Mouse (Mus musculus): ENCODE measurements around the gene Avpr2. TPM values are rescaled to one million over a fixed set of nuclear protein-coding genes. Genes with fewer than 3 reads are reported as not detected.
A peak's percentile ranks its signal among the peaks of the same experiment; 100 is the strongest.

Gene Avpr2
- polyA plus RNA-seq, 1 experiment from 2014 or later = 23.3 TPM

- ATAC-seq (replicated peaks; ENCODE audit: low FRiP score, low read depth) = no peak
- H3K9me3 ChIP-seq (replicated peaks; ENCODE audit: low read length) = no peaks in the 10 kb centered on the region
- no peak overlapping the region for H3K9ac ChIP-seq (ENCODE audit: low read depth, low read length)
- peak overlapping the region; percentile 47 for H3K4me2 ChIP-seq (ENCODE audit: low read length)
- TF ChIP-seq CTCF (IDR thresholded peaks at IDR 0.05; ENCODE audit: low read depth) = no peak
- DNase-seq (ENCODE audit: low spot score) = no peak
- H3K36me3 ChIP-seq (ENCODE audit: insufficient read depth, low read length) = no peaks in the 10 kb centered on the region
- H3K4me1 ChIP-seq (replicated peaks; ENCODE audit: insufficient read depth, low read length) = no peaks in the 10 kb centered on the region
- H3K4me3 ChIP-seq (replicated peaks; ENCODE audit: low read depth, low read length) = no peak overlapping the region
- H3K27ac ChIP-seq = no peak overlapping the region; the same call in 1 of the 2 replicates
- no peaks in the 10 kb centered on the region for H3K27me3 ChIP-seq (ENCODE audit: insufficient read depth, low read length)
- 28% methylated on average over 26 of the region's 26 CpGs for WGBS
Measured at GRCm38 (mm10) chrX:73911156-73911555, 19.3 kb downstream of the Avpr2 start.

GRCm38 (mm10) chrX:73911588-73911987 lies 19.7 kb downstream of the Avpr2 start:
- no peak overlapping the region for H3K9ac ChIP-seq (ENCODE audit: low read depth, low read length)
- H3K27ac ChIP-seq = no peak overlapping the region
- 91% methylated on average over 2 of the region's 2 CpGs for WGBS
- H3K36me3 ChIP-seq (ENCODE audit: insufficient read depth, low read length) = no peaks in the 10 kb centered on the region
- H3K4me3 ChIP-seq (replicated peaks; ENCODE audit: low read depth, low read length) = no peak overlapping the region
- H3K4me2 ChIP-seq (ENCODE audit: low read length) = 0 out of 2 replicates have a peak overlapping the region, but pooled peaks have one; percentile 47
- no peaks in the 10 kb centered on the region for H3K27me3 ChIP-seq (ENCODE audit: insufficient read depth, low read length)
- no peak for TF ChIP-seq CTCF (IDR thresholded peaks at IDR 0.05; ENCODE audit: low read depth)
- no peak for DNase-seq (ENCODE audit: low spot score)
- no peaks in the 10 kb centered on the region for H3K4me1 ChIP-seq (replicated peaks; ENCODE audit: insufficient read depth, low read length)
- no peak for ATAC-seq (replicated peaks; ENCODE audit: low FRiP score, low read depth)
- H3K9me3 ChIP-seq (replicated peaks; ENCODE audit: low read length) = no peaks in the 10 kb centered on the region

- DNase-seq (ENCODE audit: low spot score) (peak; percentile 97), ATAC-seq (replicated peaks; ENCODE audit: low FRiP score, low read depth) (peak; percentile 98)
- H3K4me2 ChIP-seq (ENCODE audit: low read length) = peak overlapping the region; percentile 11; the same call in 1 of the 2 replicates
- peak; percentile 65 for TF ChIP-seq CTCF (IDR thresholded peaks at IDR 0.05; ENCODE audit: low read depth)
- WGBS = 35% methylated on average over 31 of the region's 31 CpGs
- H3K4me3 ChIP-seq (replicated peaks; ENCODE audit: low read depth, low read length) = no peak overlapping the region
- no peak overlapping the region for H3K9ac ChIP-seq (ENCODE audit: low read depth, low read length)
- no peaks in the 10 kb centered on the region for H3K36me3 ChIP-seq (ENCODE audit: insufficient read depth, low read length)
- no peaks in the 10 kb centered on the region for H3K9me3 ChIP-seq (replicated peaks; ENCODE audit: low read length)
- H3K27ac ChIP-seq = peak overlapping the region; percentile 70
- H3K27me3 ChIP-seq (ENCODE audit: insufficient read depth, low read length) = no peaks in the 10 kb centered on the region
- H3K4me1 ChIP-seq (replicated peaks; ENCODE audit: insufficient read depth, low read length) = no peaks in the 10 kb centered on the region
Measured at GRCm38 (mm10) chrX:73914827-73915703, 23.2 kb downstream of the Avpr2 start.

GRCm38 (mm10) chrX:73916945-73917344 lies 25.0 kb downstream of the Avpr2 start:
- H3K9ac ChIP-seq (ENCODE audit: low read depth, low read length) = no peak overlapping the region
- no peaks in the 10 kb centered on the region for H3K36me3 ChIP-seq (ENCODE audit: insufficient read depth, low read length)
- DNase-seq (ENCODE audit: low spot score) (no peak), ATAC-seq (replicated peaks; ENCODE audit: low FRiP score, low read depth) (no peak)
- H3K9me3 ChIP-seq (replicated peaks; ENCODE audit: low read length) = no peaks in the 10 kb centered on the region
- no peak overlapping the region for H3K4me3 ChIP-seq (replicated peaks; ENCODE audit: low read depth, low read length)
- no peak for TF ChIP-seq CTCF (IDR thresholded peaks at IDR 0.05; ENCODE audit: low read depth)
- no peaks in the 10 kb centered on the region for H3K27me3 ChIP-seq (ENCODE audit: insufficient read depth, low read length)
- no peak overlapping the region for H3K4me2 ChIP-seq (ENCODE audit: low read length)
- H3K27ac ChIP-seq = no peak overlapping the region
- H3K4me1 ChIP-seq (replicated peaks; ENCODE audit: insufficient read depth, low read length) = no peaks in the 10 kb centered on the region
- 79% methylated on average over 8 of the region's 8 CpGs for WGBS

GRCm38 (mm10) chrX:73918631-73919030 lies 26.7 kb downstream of the Avpr2 start:
- no peak for ATAC-seq (replicated peaks; ENCODE audit: low FRiP score, low read depth)
- Histone ChIP-seq H3K36me3 (ENCODE audit: insufficient read depth, low read length) (no peaks in the 10 kb centered on the region), H3K9me3 (replicated peaks; ENCODE audit: low read length) (no peaks in the 10 kb centered on the region), H3K4me1 (replicated peaks; ENCODE audit: insufficient read depth, low read length) (no peaks in the 10 kb centered on the region), H3K4me2 (ENCODE audit: low read length) (no peak overlapping the region), H3K27ac (no peak overlapping the region), H3K9ac (ENCODE audit: low read depth, low read length) (no peak overlapping the region), H3K4me3 (replicated peaks; ENCODE audit: low read depth, low read length) (no peak overlapping the region), H3K27me3 (ENCODE audit: insufficient read depth, low read length) (no peaks in the 10 kb centered on the region)
- WGBS = 85% methylated on average over 5 of the region's 5 CpGs
- no peak for TF ChIP-seq CTCF (IDR thresholded peaks at IDR 0.05; ENCODE audit: low read depth)
- no peak for DNase-seq (ENCODE audit: low spot score)

DNA sequence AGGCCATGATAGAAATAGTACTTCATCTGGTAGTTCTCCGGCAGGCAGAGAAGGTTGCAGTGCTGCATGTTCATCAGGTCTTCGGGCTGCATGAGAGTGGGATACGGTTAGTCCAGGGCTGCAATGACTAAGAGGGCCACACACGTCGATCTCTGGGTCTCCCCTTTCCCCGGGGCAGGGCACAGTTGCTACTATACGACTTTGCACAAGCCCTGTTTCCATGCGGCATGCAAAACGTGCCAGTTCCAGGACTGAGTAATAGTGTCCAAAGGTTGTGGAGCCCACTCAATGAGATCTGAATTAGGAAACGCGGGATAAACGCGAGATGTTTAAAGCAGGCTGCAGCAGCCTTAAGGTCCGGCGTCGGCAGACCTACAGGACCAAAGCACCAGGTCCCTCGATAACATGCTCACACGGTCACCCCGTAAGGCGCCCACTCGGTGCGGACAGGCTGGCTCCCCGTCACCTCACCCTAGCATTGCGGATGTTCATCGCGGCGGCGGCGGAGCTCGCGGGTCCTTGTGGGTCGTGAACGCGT lies 29.5 kb downstream of the Avpr2 start:
- Histone ChIP-seq H3K9me3 (replicated peaks; ENCODE audit: low read length) (no peaks in the 10 kb centered on the region), H3K4me2 (ENCODE audit: low read length) (peak overlapping the region; percentile 63), H3K36me3 (ENCODE audit: insufficient read depth, low read length) (no peaks in the 10 kb centered on the region), H3K27ac (peak overlapping the region; percentile 79), H3K27me3 (ENCODE audit: insufficient read depth, low read length) (no peaks in the 10 kb centered on the region), H3K9ac (ENCODE audit: low read depth, low read length) (peak overlapping the region; percentile 63), H3K4me1 (replicated peaks; ENCODE audit: insufficient read depth, low read length) (no peaks in the 10 kb centered on the region), H3K4me3 (replicated peaks; ENCODE audit: low read depth, low read length) (peak overlapping the region; percentile 50)
- TF ChIP-seq CTCF (IDR thresholded peaks at IDR 0.05; ENCODE audit: low read depth) = no peak
- ATAC-seq (replicated peaks; ENCODE audit: low FRiP score, low read depth) (peak; percentile 57), DNase-seq (ENCODE audit: low spot score) (peak; percentile 23)
- WGBS = 33% methylated on average over 34 of the region's 34 CpGs
